In genomic region chr10:3367440-3367839, GRCm38 (mm10) we compare ENCODE assay signal across 7 mouse cellular contexts. TPM values are rescaled to one million over a fixed set of nuclear protein-coding genes. Genes with fewer than 3 reads are reported as not detected.
DNase-seq lines count a peak whose midpoint lies in the region; ATAC-seq and TF ChIP-seq lines count a peak whose summit lies in the region.

No protein-coding gene starts in this region.

- H3K9ac ChIP-seq in forebrain, embryonic 11.5 days (ENCODE audit: low read length), result no peak overlapping the region
- H3K9ac ChIP-seq in hindbrain, postnatal 0 days (replicated peaks; ENCODE audit: low read length), result peak overlapping the region; percentile 85
- H3K9ac ChIP-seq in midbrain, embryonic 15.5 days, result peak overlapping the region; percentile 77

- H3K4me2 ChIP-seq in forebrain, embryonic 11.5 days (ENCODE audit: low read depth, low read length, severe bottlenecking), result peak overlapping the region; percentile 97; the same call in 1 of the 2 replicates
- H3K4me2 ChIP-seq in hindbrain, postnatal 0 days (ENCODE audit: low read depth, low read length), result peak overlapping the region; percentile 76
- peak overlapping the region; percentile 90 for H3K4me2 ChIP-seq in midbrain, embryonic 15.5 days

- peaks cover 3% of the 10 kb centered on the region; the same call in 1 of the 2 replicates for H3K27me3 ChIP-seq in forebrain, embryonic 11.5 days (ENCODE audit: control insufficient read depth, insufficient read depth, low read length)
- no peaks in the 10 kb centered on the region for H3K27me3 ChIP-seq in hindbrain, postnatal 0 days (ENCODE audit: insufficient read depth, low read length)
- H3K27me3 ChIP-seq in midbrain, embryonic 15.5 days (replicated peaks), result no peaks in the 10 kb centered on the region

- ATAC-seq in forebrain, embryonic 11.5 days (replicated peaks; ENCODE audit: low FRiP score), result no peak
- ATAC-seq in hindbrain, postnatal 0 days, result no peak
- no peak for ATAC-seq in midbrain, embryonic 15.5 days (replicated peaks)
- no peak for ATAC-seq in megakaryocyte progenitor cell, adult 5-6 weeks (replicated peaks; ENCODE audit: poor library complexity)

- TF ChIP-seq CTCF in left cerebral cortex, adult 2 months (IDR thresholded peaks at IDR 0.05), result no peak
- no peak for TF ChIP-seq CTCF in hindbrain, postnatal 0 days (IDR thresholded peaks at IDR 0.05; ENCODE audit: low read depth)

- no peaks in the 10 kb centered on the region for H3K36me3 ChIP-seq in forebrain, embryonic 11.5 days (ENCODE audit: control insufficient read depth, insufficient read depth, low read length)
- no peaks in the 10 kb centered on the region for H3K36me3 ChIP-seq in hindbrain, postnatal 0 days (ENCODE audit: insufficient read depth, low read length)
- no peaks in the 10 kb centered on the region for H3K36me3 ChIP-seq in midbrain, embryonic 15.5 days (replicated peaks)

- 29% methylated on average over 11 of the region's 11 CpGs for WGBS in forebrain, embryonic 11.5 days
- 11% methylated on average over 11 of the region's 11 CpGs for WGBS in hindbrain, postnatal 0 days
- 32% methylated on average over 11 of the region's 11 CpGs for WGBS in midbrain, embryonic 15.5 days

- no peaks in the 10 kb centered on the region; the same call in 1 of the 2 replicates for H3K4me1 ChIP-seq in forebrain, embryonic 11.5 days (replicated peaks; ENCODE audit: control insufficient read depth, insufficient read depth, low read length)
- peaks cover 9% of the 10 kb centered on the region; the same call in 1 of the 2 replicates for H3K4me1 ChIP-seq in hindbrain, postnatal 0 days (ENCODE audit: insufficient read depth, low read length)
- H3K4me1 ChIP-seq in midbrain, embryonic 15.5 days, result peaks cover 14% of the 10 kb centered on the region; the same call in 1 of the 2 replicates

- intact Hi-C loops in left cerebral cortex, adult 2 months (cut with DNase I), result loop anchor here (5.0 kb wide), 1 partner anchor 145 kb away; no protein-coding TSS in a partner anchor

- peak overlapping the region; percentile 87 for H3K27ac ChIP-seq in left cerebral cortex, adult 2 months
- no peak overlapping the region for H3K27ac ChIP-seq in forebrain, embryonic 11.5 days (ENCODE audit: low read depth, low read length)
- peak overlapping the region; percentile 92 for H3K27ac ChIP-seq in hindbrain, postnatal 0 days
- H3K27ac ChIP-seq in midbrain, embryonic 15.5 days, result peak overlapping the region; percentile 85; the same call in 1 of the 2 replicates

- no peaks in the 10 kb centered on the region for H3K9me3 ChIP-seq in forebrain, embryonic 11.5 days (ENCODE audit: control insufficient read depth, low read length)
- H3K9me3 ChIP-seq in hindbrain, postnatal 0 days (ENCODE audit: low read length), result no peaks in the 10 kb centered on the region
- no peaks in the 10 kb centered on the region for H3K9me3 ChIP-seq in midbrain, embryonic 15.5 days

- peak overlapping the region; percentile 80 for H3K4me3 ChIP-seq in left cerebral cortex, adult 2 months
- peak overlapping the region; percentile 56 for H3K4me3 ChIP-seq in forebrain, embryonic 11.5 days (ENCODE audit: low read depth, low read length)
- H3K4me3 ChIP-seq in hindbrain, postnatal 0 days (ENCODE audit: low read length), result peak overlapping the region; percentile 89
- H3K4me3 ChIP-seq in midbrain, embryonic 15.5 days, result peak overlapping the region; percentile 79

- DNase-seq in left cerebral cortex, adult 2 months (ENCODE audit: extremely low spot score in 1 of 2, low spot score in 2 of 2), result no peak
- DNase-seq in left cerebral cortex, adult 9 months (ENCODE audit: low spot score in 2 of 2), result no peak
- no peak for DNase-seq in forebrain, embryonic 11.5 days (ENCODE audit: low spot score)
- peak; percentile 39 for DNase-seq in hindbrain, postnatal 0 days (ENCODE audit: low spot score)
- DNase-seq in urinary bladder, postnatal 14 days (ENCODE audit: low spot score), result no peak

RNA-seq across cellular contexts. Expression of gene Ppp1r14c, which starts 1.6 kb away (rescaled TPM):
- 10 to 100 TPM; 14.6 to 15.3 TPM for total RNA-seq in left cerebral cortex, adult 2 months (2021)
- 2.0 and 2.4 TPM in 2 replicates for polyA plus RNA-seq in forebrain, embryonic 11.5 days (2014; fragmentation: Nextera tagmentation; extraction: Ambion mirVana)
- 73.1 and 83.1 TPM in 2 replicates for total RNA-seq in hindbrain, postnatal 0 days (2014; rRNA removed)
- polyA plus RNA-seq in hindbrain, postnatal 0 days (2015; fragmentation: Nextera tagmentation; extraction: Ambion mirVana), result 93.7 and 101 TPM in 2 replicates
- polyA plus RNA-seq in midbrain, embryonic 15.5 days (2015; fragmentation: Nextera tagmentation; extraction: Ambion mirVana), result 44.7 and 46.6 TPM in 2 replicates
- total RNA-seq in megakaryocyte progenitor cell, adult 5-6 weeks (2015), result not detected in 2 replicates
- total RNA-seq in megakaryocyte progenitor cell, adult 5-6 weeks (2017), result not detected in 2 replicates

Comparison
In these comparisons a context has a peak if more than half of its experiments do, and no peak if none do; other contexts are left out.
1. RNA of gene Ppp1r14c, which starts 1.6 kb away (total RNA-seq): 73.1 to 83.1 TPM in hindbrain, postnatal 0 days and 14.6 to 15.3 TPM in left cerebral cortex, adult 2 months; not detected in megakaryocyte progenitor cell, adult 5-6 weeks; every median in the first group is over 10 times any median in the second.
2. Peak in every context shown above with its lines, with median percentiles within 50 percentile points of each other: H3K4me3 ChIP-seq and H3K4me2 ChIP-seq.